Mouse (Mus musculus): Measurements from ENCODE around the gene Gpcpd1. TPM values are rescaled to one million over a fixed set of nuclear protein-coding genes. Genes with fewer than 3 reads are reported as not detected.

Gene Gpcpd1
- polyA plus RNA-seq, 1 experiment from 2014 or later = 29.7 TPM

- ATAC-seq (ENCODE audit: low FRiP score, low TSS enrichment) (no peak), DNase-seq (ENCODE audit: low spot score) (no peak)
- H3K27ac ChIP-seq (replicated peaks) = no peak overlapping the region
- H3K9me3 ChIP-seq (ENCODE audit: control insufficient read depth, low read length) = no peaks in the 10 kb centered on the region
- H3K27me3 ChIP-seq (ENCODE audit: control insufficient read depth, insufficient read depth, low read length) = no peaks in the 10 kb centered on the region
- no peaks in the 10 kb centered on the region for H3K36me3 ChIP-seq (ENCODE audit: control insufficient read depth, insufficient read depth, low read length)
- H3K4me1 ChIP-seq (replicated peaks; ENCODE audit: control insufficient read depth, insufficient read depth) = 0 out of 2 replicates have a peak, but pooled peaks cover 4% of the 10 kb centered on the region
- TF ChIP-seq CTCF (IDR thresholded peaks at IDR 0.05; ENCODE audit: low read depth) = no peak
- no peak for TF ChIP-seq EP300 (optimal IDR thresholded peaks at IDR 0.05)
- H3K4me3 ChIP-seq (ENCODE audit: low read depth, low read length) = no peak overlapping the region
- H3K9ac ChIP-seq (ENCODE audit: low read length) = no peak overlapping the region
- H3K4me2 ChIP-seq (replicated peaks; ENCODE audit: low read depth) = no peak overlapping the region
Measured at GRCm38 (mm10) chr2:132601777-132602176, 14.2 kb upstream of the Gpcpd1 start.

GRCm38 (mm10) chr2:132600081-132600480 is 12.6 kb upstream of the Gpcpd1 start:
- DNase-seq (ENCODE audit: low spot score) (no peak), ATAC-seq (ENCODE audit: low FRiP score, low TSS enrichment) (no peak)
- Histone ChIP-seq H3K4me3 (ENCODE audit: low read depth, low read length) (no peak overlapping the region), H3K27ac (replicated peaks) (no peak overlapping the region), H3K36me3 (ENCODE audit: control insufficient read depth, insufficient read depth, low read length) (no peaks in the 10 kb centered on the region), H3K4me1 (replicated peaks; ENCODE audit: control insufficient read depth, insufficient read depth) (0 out of 2 replicates have a peak, but pooled peaks cover 4% of the 10 kb centered on the region), H3K9me3 (ENCODE audit: control insufficient read depth, low read length) (no peaks in the 10 kb centered on the region), H3K9ac (ENCODE audit: low read length) (no peak overlapping the region), H3K4me2 (replicated peaks; ENCODE audit: low read depth) (no peak overlapping the region), H3K27me3 (ENCODE audit: control insufficient read depth, insufficient read depth, low read length) (no peaks in the 10 kb centered on the region)
- TF ChIP-seq CTCF (IDR thresholded peaks at IDR 0.05; ENCODE audit: low read depth) (no peak), EP300 (optimal IDR thresholded peaks at IDR 0.05) (no peak)
- WGBS = 80% methylated on average over 4 of the region's 4 CpGs

- H3K36me3 ChIP-seq (ENCODE audit: control insufficient read depth, insufficient read depth, low read length) = no peaks in the 10 kb centered on the region
- 0 out of 2 replicates have a peak, but pooled peaks cover 4% of the 10 kb centered on the region for H3K4me1 ChIP-seq (replicated peaks; ENCODE audit: control insufficient read depth, insufficient read depth)
- H3K27ac ChIP-seq (replicated peaks) = no peak overlapping the region
- DNase-seq (ENCODE audit: low spot score) (peak; percentile 17), ATAC-seq (ENCODE audit: low FRiP score, low TSS enrichment) (peak; percentile 55; the same call in 1 of the 2 replicates)
- no peaks in the 10 kb centered on the region for H3K27me3 ChIP-seq (ENCODE audit: control insufficient read depth, insufficient read depth, low read length)
- no peak for TF ChIP-seq CTCF (IDR thresholded peaks at IDR 0.05; ENCODE audit: low read depth)
- no peak for TF ChIP-seq EP300 (optimal IDR thresholded peaks at IDR 0.05)
- H3K9ac ChIP-seq (ENCODE audit: low read length) = no peak overlapping the region
- 70% methylated on average over 6 of the region's 6 CpGs for WGBS
- no peak overlapping the region for H3K4me2 ChIP-seq (replicated peaks; ENCODE audit: low read depth)
- H3K4me3 ChIP-seq (ENCODE audit: low read depth, low read length) = no peak overlapping the region
- no peaks in the 10 kb centered on the region for H3K9me3 ChIP-seq (ENCODE audit: control insufficient read depth, low read length)
Measured at GRCm38 (mm10) chr2:132599127-132599526, 11.6 kb upstream of the Gpcpd1 start.

- H3K9ac ChIP-seq (ENCODE audit: low read length) = no peak overlapping the region
- H3K9me3 ChIP-seq (ENCODE audit: control insufficient read depth, low read length) = no peaks in the 10 kb centered on the region
- no peak overlapping the region for H3K4me2 ChIP-seq (replicated peaks; ENCODE audit: low read depth)
- 69% methylated on average over 3 of the region's 3 CpGs for WGBS
- H3K27ac ChIP-seq (replicated peaks) = no peak overlapping the region
- H3K27me3 ChIP-seq (ENCODE audit: control insufficient read depth, insufficient read depth, low read length) = no peaks in the 10 kb centered on the region
- 0 out of 2 replicates have a peak, but pooled peaks cover 4% of the 10 kb centered on the region for H3K4me1 ChIP-seq (replicated peaks; ENCODE audit: control insufficient read depth, insufficient read depth)
- no peak for ATAC-seq (ENCODE audit: low FRiP score, low TSS enrichment)
- TF ChIP-seq EP300 (optimal IDR thresholded peaks at IDR 0.05) (no peak), CTCF (IDR thresholded peaks at IDR 0.05; ENCODE audit: low read depth) (no peak)
- no peak for DNase-seq (ENCODE audit: low spot score)
- no peaks in the 10 kb centered on the region for H3K36me3 ChIP-seq (ENCODE audit: control insufficient read depth, insufficient read depth, low read length)
- no peak overlapping the region for H3K4me3 ChIP-seq (ENCODE audit: low read depth, low read length)
Measured at GRCm38 (mm10) chr2:132597866-132598480, 10.4 kb upstream of the Gpcpd1 start.

GRCm38 (mm10) chr2:132597226-132597625 is 9.7 kb upstream of the Gpcpd1 start:
- no peaks in the 10 kb centered on the region for H3K4me1 ChIP-seq (replicated peaks; ENCODE audit: control insufficient read depth, insufficient read depth)
- 62% methylated on average over 8 of the region's 8 CpGs for WGBS
- no peak overlapping the region for H3K4me2 ChIP-seq (replicated peaks; ENCODE audit: low read depth)
- DNase-seq (ENCODE audit: low spot score) = no peak
- no peaks in the 10 kb centered on the region for H3K36me3 ChIP-seq (ENCODE audit: control insufficient read depth, insufficient read depth, low read length)
- H3K9ac ChIP-seq (ENCODE audit: low read length) = no peak overlapping the region
- H3K9me3 ChIP-seq (ENCODE audit: control insufficient read depth, low read length) = no peaks in the 10 kb centered on the region
- no peak overlapping the region for H3K4me3 ChIP-seq (ENCODE audit: low read depth, low read length)
- no peak overlapping the region for H3K27ac ChIP-seq (replicated peaks)
- no peaks in the 10 kb centered on the region for H3K27me3 ChIP-seq (ENCODE audit: control insufficient read depth, insufficient read depth, low read length)
- ATAC-seq (ENCODE audit: low FRiP score, low TSS enrichment) = no peak
- no peak for TF ChIP-seq EP300 (optimal IDR thresholded peaks at IDR 0.05)
- TF ChIP-seq CTCF (IDR thresholded peaks at IDR 0.05; ENCODE audit: low read depth) = no peak

GRCm38 (mm10) chr2:132595601-132596235 is 8.2 kb upstream of the Gpcpd1 start:
- Histone ChIP-seq H3K9me3 (ENCODE audit: control insufficient read depth, low read length) (no peaks in the 10 kb centered on the region), H3K27me3 (ENCODE audit: control insufficient read depth, insufficient read depth, low read length) (no peaks in the 10 kb centered on the region), H3K4me2 (replicated peaks; ENCODE audit: low read depth) (no peak overlapping the region), H3K36me3 (ENCODE audit: control insufficient read depth, insufficient read depth, low read length) (no peaks in the 10 kb centered on the region), H3K4me1 (replicated peaks; ENCODE audit: control insufficient read depth, insufficient read depth) (no peaks in the 10 kb centered on the region), H3K9ac (ENCODE audit: low read length) (no peak overlapping the region), H3K4me3 (ENCODE audit: low read depth, low read length) (no peak overlapping the region), H3K27ac (replicated peaks) (no peak overlapping the region)
- 77% methylated on average over 11 of the region's 11 CpGs for WGBS
- DNase-seq (ENCODE audit: low spot score) (no peak), ATAC-seq (ENCODE audit: low FRiP score, low TSS enrichment) (no peak)
- TF ChIP-seq CTCF (IDR thresholded peaks at IDR 0.05; ENCODE audit: low read depth) = no peak
- TF ChIP-seq EP300 (optimal IDR thresholded peaks at IDR 0.05) = no peak
